Mouse (Mus musculus) intestine, postnatal 0 days (tissue): ENCODE results near the gene Tmem258. TPM values are rescaled to one million over a fixed set of nuclear protein-coding genes. Genes with fewer than 3 reads are reported as not detected.
"Not testable (repeated sequence)": the region's sequence is repeated elsewhere in the genome, so short reads cannot be mapped to it uniquely, and the experiment has no call there.

Experiments used
- ATAC-seq: fragments of 200-750 bp; cut with Nextera tagmentation; 2 replicates; pipeline ENCODE4 v1.8.0; 2017; ENCODE audit warnings: mild to moderate bottlenecking, moderate TSS enrichment, moderate library complexity
- H3K27ac ChIP-seq: fragments of 300-500 bp; sonication (generic); 2 replicates; pipeline ENCODE4 v1.5.1; 2014; ENCODE audit warnings: mild to moderate bottlenecking, low read depth, low read length, moderate library complexity
- H3K27me3 ChIP-seq: fragments of 300-500 bp; sonication (generic); replicated peaks from 2 replicates; pipeline ENCODE4 v1.6.1; 2014; ENCODE audit warnings: low read length, mixed read lengths; ENCODE audit not compliant: control insufficient read depth, insufficient read depth
- H3K36me3 ChIP-seq: fragments of 300-500 bp; sonication (generic); 2 replicates; pipeline ENCODE4 v1.6.1; 2014; ENCODE audit warnings: mild to moderate bottlenecking, moderate library complexity; ENCODE audit not compliant: control insufficient read depth, insufficient read depth
- H3K4me1 ChIP-seq: fragments of 300-500 bp; sonication (generic); replicated peaks from 2 replicates; pipeline ENCODE4 v1.6.1; 2014; ENCODE audit warnings: antibody characterized with exemption, low read length, mixed read lengths; ENCODE audit not compliant: control insufficient read depth, insufficient read depth
- H3K4me2 ChIP-seq: fragments of 300-500 bp; sonication (generic); replicated peaks from 2 replicates; pipeline ENCODE4 v1.6.1; 2014; ENCODE audit warnings: low read depth, mild to moderate bottlenecking, moderate library complexity
- H3K4me3 ChIP-seq: fragments of 300-500 bp; sonication (generic); 2 replicates; pipeline ENCODE4 v1.5.1; 2014; ENCODE audit warnings: low read depth, low read length
- H3K9ac ChIP-seq: fragments of 300-500 bp; sonication (generic); 2 replicates; pipeline ENCODE4 v1.6.1; 2014; ENCODE audit warnings: mild to moderate bottlenecking, low read depth, low read length
- H3K9me3 ChIP-seq: fragments of 300-500 bp; sonication (generic); 2 replicates; pipeline ENCODE4 v1.6.1; 2016; ENCODE audit warnings: mixed run types; ENCODE audit not compliant: control insufficient read depth
- CTCF ChIP-seq: sonication (generic); IDR thresholded peaks from 2 replicates; pipeline ENCODE4 v1.5.1; 2016; ENCODE audit warnings: low read depth, mild to moderate bottlenecking, control low read depth, antibody characterized with exemption, moderate library complexity
- WGBS: fragments of 180-500 bp; shearing (Covaris S2); extraction: QIAGEN DNeasy Blood & Tissue Kit; methylation state at CpG from one replicate; pipeline ENCODE4 v1.1.7; 2014; 5-methylcytosine and 5-hydroxymethylcytosine counted together
- polyA plus RNA-seq: library from polyadenylated mRNA; unstranded; fragments of >200 nt; fragmentation: Nextera tagmentation; extraction: Ambion mirVana; gene quantifications from 2 replicates; pipeline ENCODE4 v1.2.1, GENCODE M21; 2015

Gene Tmem258
- polyA plus RNA-seq, 1 experiment from 2014 or later: 369 TPM

GRCm38 (mm10) chr19:10168441-10168840, 35.4 kb upstream of the Tmem258 start:
- H3K4me3 ChIP-seq: no peak overlapping the region
- WGBS: 73% methylated on average over 3 of the region's 3 CpGs
- H3K27me3 ChIP-seq: no peaks in the 10 kb centered on the region
- TF ChIP-seq CTCF: no peak
- H3K36me3 ChIP-seq: no peaks in the 10 kb centered on the region
- ATAC-seq: no peak
- H3K27ac ChIP-seq: no peak overlapping the region
- H3K9ac ChIP-seq: no peak overlapping the region
- H3K9me3 ChIP-seq: no peaks in the 10 kb centered on the region
- no peak overlapping the region for H3K4me2 ChIP-seq
- no peaks in the 10 kb centered on the region for H3K4me1 ChIP-seq

GRCm38 (mm10) chr19:10169179-10169578, 34.6 kb upstream of the Tmem258 start:
- no peak overlapping the region for H3K27ac ChIP-seq
- H3K27me3 ChIP-seq: no peaks in the 10 kb centered on the region
- H3K4me1 ChIP-seq: no peaks in the 10 kb centered on the region
- no peak for TF ChIP-seq CTCF
- H3K4me2 ChIP-seq: no peak overlapping the region
- H3K9ac ChIP-seq: no peak overlapping the region
- no peaks in the 10 kb centered on the region for H3K9me3 ChIP-seq
- ATAC-seq: no peak
- no peak overlapping the region for H3K4me3 ChIP-seq
- no peaks in the 10 kb centered on the region for H3K36me3 ChIP-seq

- 80% methylated on average over 3 of the region's 3 CpGs for WGBS
- not testable (repeated sequence) for H3K9ac ChIP-seq, ATAC-seq, H3K4me1 ChIP-seq, H3K4me2 ChIP-seq, H3K4me3 ChIP-seq, H3K36me3 ChIP-seq, H3K9me3 ChIP-seq, H3K27ac ChIP-seq, H3K27me3 ChIP-seq
These were observed 34.0 kb upstream of the Tmem258 start for GRCm38 (mm10) chr19:10169692-10170330.

- H3K27ac ChIP-seq: no peak overlapping the region
- H3K4me2 ChIP-seq: no peak overlapping the region
- no peak for TF ChIP-seq CTCF
- H3K27me3 ChIP-seq: no peaks in the 10 kb centered on the region
- no peaks in the 10 kb centered on the region for H3K36me3 ChIP-seq
- no peak overlapping the region for H3K4me3 ChIP-seq
- no peaks in the 10 kb centered on the region for H3K9me3 ChIP-seq
- no peak overlapping the region for H3K9ac ChIP-seq
- WGBS: 31% methylated on average over 1 of the region's 1 CpGs
- no peak for ATAC-seq
- H3K4me1 ChIP-seq: no peaks in the 10 kb centered on the region
These were observed 33.3 kb upstream of the Tmem258 start for GRCm38 (mm10) chr19:10170466-10170865.

GRCm38 (mm10) chr19:10171359-10171758, 32.5 kb upstream of the Tmem258 start:
- Histone ChIP-seq H3K27ac (no peak overlapping the region), H3K4me2 (no peak overlapping the region), H3K27me3 (no peaks in the 10 kb centered on the region), H3K4me3 (no peak overlapping the region), H3K4me1 (no peaks in the 10 kb centered on the region), H3K36me3 (no peaks in the 10 kb centered on the region), H3K9me3 (no peaks in the 10 kb centered on the region), H3K9ac (no peak overlapping the region)
- 70% methylated on average over 7 of the region's 7 CpGs for WGBS
- no peak for TF ChIP-seq CTCF
- no peak for ATAC-seq

- Histone ChIP-seq H3K4me2 (no peak overlapping the region), H3K27ac (no peak overlapping the region), H3K4me3 (no peak overlapping the region), H3K4me1 (no peaks in the 10 kb centered on the region), H3K9me3 (no peaks in the 10 kb centered on the region), H3K27me3 (no peaks in the 10 kb centered on the region), H3K36me3 (no peaks in the 10 kb centered on the region), H3K9ac (no peak overlapping the region)
- ATAC-seq: no peak
- TF ChIP-seq CTCF: no peak
These were observed 32.0 kb upstream of the Tmem258 start for GRCm38 (mm10) chr19:10171846-10172245.
